17 mouse cellular contexts compared by ENCODE assay signal in genomic region chr3:61039916-61040315, GRCm38 (mm10).
"Had no signal": no experiment of that assay in that cellular context is flagged by ENCODE, and none has a peak within 500 bp of the region (broad histone marks: within the 10 kb centered on the region; RNA-seq: fewer than 3 reads in every experiment).

No protein-coding gene starts in this region.

- H3K4me1 ChIP-seq: limb, embryonic 13.5 days; midbrain, embryonic 10.5 days; neural tube, embryonic 15.5 days; stomach, embryonic 15.5 days had no signal

- H3K9ac ChIP-seq: limb, embryonic 13.5 days; liver, embryonic 14.5 days; neural tube, embryonic 15.5 days; stomach, embryonic 15.5 days had no signal

- H3K9me3 ChIP-seq: limb, embryonic 13.5 days; midbrain, embryonic 10.5 days; neural tube, embryonic 15.5 days; stomach, embryonic 15.5 days had no signal

- H3K27ac ChIP-seq: limb, embryonic 13.5 days; liver, embryonic 14.5 days; midbrain, embryonic 10.5 days; neural tube, embryonic 15.5 days; stomach, embryonic 15.5 days had no signal

- H3K36me3 ChIP-seq: limb, embryonic 13.5 days; midbrain, embryonic 10.5 days; neural tube, embryonic 15.5 days; stomach, embryonic 15.5 days had no signal

- H3K4me3 ChIP-seq: limb, embryonic 13.5 days; midbrain, embryonic 10.5 days; myocyte; neural tube, embryonic 15.5 days; stomach, embryonic 15.5 days had no signal

- ATAC-seq: intestine, postnatal 0 days; lung, postnatal 0 days had no signal

- H3K4me2 ChIP-seq: limb, embryonic 13.5 days; neural tube, embryonic 15.5 days; stomach, embryonic 15.5 days had no signal

- H3K27me3 ChIP-seq: limb, embryonic 13.5 days; neural tube, embryonic 15.5 days; stomach, embryonic 15.5 days had no signal

- DNase-seq: kidney, adult 8-10 months; kidney, postnatal 25 days; layer of hippocampus, postnatal 36 days; lung, adult 18-20 months; lung, postnatal 4 days; right cerebral cortex, postnatal 4 days; spleen, adult 18-20 months; thymus, adult 2 months; thymus, postnatal 25 days had no signal
